Mouse (Mus musculus) MEL (cell line): Measurements from ENCODE around the gene Ppp1r3g. TPM values are rescaled to one million over a fixed set of nuclear protein-coding genes. Genes with fewer than 3 reads are reported as not detected.
A peak's percentile ranks its signal among the peaks of the same experiment; 100 is the strongest.

ENCODE experiments used
- DNase-seq: peaks from one replicate; pipeline ENCODE4 v3.0.0; 2011; ENCODE audit warnings: low read depth, low spot score
- H3K27ac ChIP-seq: 2 replicates; pipeline ENCODE4 v1.5.1; 2012; ENCODE audit warnings: low read depth, mild to moderate bottlenecking, control low read depth, low read length, moderate library complexity; ENCODE audit not compliant: control insufficient read depth
- H3K27me3 ChIP-seq, 2 experiments: fragments of 150-350 bp in 1 of 2; sonication (generic) in 1 of 2; 2 replicates each; pipeline ENCODE4 v1.6.1; 2012; ENCODE audit warnings: low read length in 2 of 2, mild to moderate bottlenecking in 2 of 2, improper control_type of control experiment in 1 of 2, moderate library complexity in 1 of 2; ENCODE audit not compliant: insufficient read depth in 2 of 2, control insufficient read depth in 1 of 2
- H3K36me3 ChIP-seq, 2 experiments: 2 replicates each; pipeline ENCODE4 v1.6.1; 2012 to 2014; ENCODE audit warnings: low read length in 2 of 2, improper control_type of control experiment in 1 of 2, inconsistent platforms in 1 of 2, mild to moderate bottlenecking in 1 of 2; ENCODE audit not compliant: insufficient read depth in 2 of 2, control insufficient read depth in 1 of 2
- H3K4me1 ChIP-seq, 2 experiments: fragments of 150-350 bp in 1 of 2; sonication (generic) in 1 of 2; 2 replicates each; pipeline ENCODE4 v1.6.1; 2012; ENCODE audit warnings: low read length in 2 of 2, improper control_type of control experiment in 1 of 2, mild to moderate bottlenecking in 1 of 2; ENCODE audit not compliant: insufficient read depth in 2 of 2, control insufficient read depth in 1 of 2
- H3K4me3 ChIP-seq, 2 experiments: fragments of 150-350 bp in 1 of 2; sonication (generic) in 1 of 2; 2 replicates each; pipeline ENCODE4 v1.5.1; 2012; ENCODE audit warnings: low read depth in 2 of 2, low read length in 2 of 2, mild to moderate bottlenecking in 2 of 2, moderate library complexity in 2 of 2, control low read depth in 1 of 2, improper control_type of control experiment in 1 of 2; ENCODE audit not compliant: control insufficient read depth in 1 of 2, insufficient read depth in 1 of 2
- H3K79me2 ChIP-seq: 2 replicates; pipeline ENCODE4 v1.6.1; 2012; ENCODE audit warnings: mild to moderate bottlenecking, low read length, moderate library complexity; ENCODE audit not compliant: control insufficient read depth, poor library complexity, insufficient read depth
- H3K9ac ChIP-seq: 2 replicates; pipeline ENCODE4 v1.6.1; 2012; ENCODE audit warnings: low read depth, mild to moderate bottlenecking, control low read depth, low read length, moderate library complexity; ENCODE audit not compliant: control insufficient read depth, poor library complexity, severe bottlenecking
- H3K9me3 ChIP-seq: fragments of 150-350 bp; sonication (generic); replicated peaks from 2 replicates; pipeline ENCODE4 v1.6.1; 2012; ENCODE audit warnings: mild to moderate bottlenecking, low read length, improper control_type of control experiment, moderate library complexity; ENCODE audit not compliant: insufficient read depth
- BHLHE40 ChIP-seq: IDR thresholded peaks from 2 replicates; pipeline ENCODE4 v1.6.1; 2012; ENCODE audit warnings: low read depth, mild to moderate bottlenecking, inconsistent platforms, low read length, improper control_type of control experiment, borderline replicate concordance
- CTCF ChIP-seq, 3 experiments: IDR thresholded peaks in 2 of 3; conservative IDR thresholded peaks in 1 of 3; 2 replicates each; pipeline ENCODE4 v1.5.1; 2011 to 2012; ENCODE audit warnings: low read length in 3 of 3, low read depth in 2 of 3, mild to moderate bottlenecking in 2 of 3, improper control_type of control experiment in 1 of 3, inconsistent platforms in 1 of 3, mixed read lengths in 1 of 3, moderate library complexity in 1 of 3; ENCODE audit not compliant: control insufficient read depth in 1 of 3, insufficient read depth in 1 of 3, poor library complexity in 1 of 3, severe bottlenecking in 1 of 3
- ETS1 ChIP-seq: IDR thresholded peaks from 2 replicates; pipeline ENCODE4 v1.6.1; 2012; ENCODE audit warnings: low read depth, mild to moderate bottlenecking, inconsistent platforms, low read length, improper control_type of control experiment, moderate library complexity
- GATA1 ChIP-seq: IDR thresholded peaks from 2 replicates; pipeline ENCODE4 v1.6.1; 2011; ENCODE audit warnings: low read depth, low read length, improper control_type of control experiment
- MAX ChIP-seq: IDR thresholded peaks from 2 replicates; pipeline ENCODE4 v1.6.1; 2011; ENCODE audit warnings: low read length, improper control_type of control experiment
- MAZ ChIP-seq: IDR thresholded peaks from 2 replicates; pipeline ENCODE4 v1.6.1; 2012; ENCODE audit warnings: low read depth, mild to moderate bottlenecking, inconsistent platforms, low read length, improper control_type of control experiment
- NELFE ChIP-seq: IDR thresholded peaks from 2 replicates; pipeline ENCODE4 v1.6.1; 2011; ENCODE audit warnings: low read depth, low read length, improper control_type of control experiment
- POLR2A ChIP-seq, 2 experiments: IDR thresholded peaks; 2 replicates each; pipeline ENCODE4 v1.6.1; 2011 to 2012; ENCODE audit warnings: low read length in 2 of 2, mild to moderate bottlenecking in 2 of 2, control low read depth in 1 of 2, improper control_type of control experiment in 1 of 2, low read depth in 1 of 2, moderate library complexity in 1 of 2; ENCODE audit not compliant: control insufficient read depth in 1 of 2, insufficient read depth in 1 of 2, poor library complexity in 1 of 2
- RAD21 ChIP-seq: IDR thresholded peaks from 2 replicates; pipeline ENCODE4 v1.6.1; 2011; ENCODE audit warnings: mild to moderate bottlenecking, low read depth, low read length, improper control_type of control experiment
- SIN3A ChIP-seq: IDR thresholded peaks from 2 replicates; pipeline ENCODE4 v1.6.1; 2012; ENCODE audit warnings: low read length, improper control_type of control experiment, inconsistent platforms
- SMC3 ChIP-seq: IDR thresholded peaks from 2 replicates; pipeline ENCODE4 v1.6.1; 2011; ENCODE audit warnings: low read depth, low read length, improper control_type of control experiment
- ZC3H11A ChIP-seq: IDR thresholded peaks from 2 replicates; pipeline ENCODE4 v1.6.1; 2012; ENCODE audit warnings: low read depth, mild to moderate bottlenecking, inconsistent platforms, low read length, improper control_type of control experiment
- ZNF384 ChIP-seq: IDR thresholded peaks from 2 replicates; pipeline ENCODE4 v1.6.1; 2012; ENCODE audit warnings: low read depth, mild to moderate bottlenecking, inconsistent platforms, low read length, improper control_type of control experiment
- polyA plus RNA-seq, 2 experiments: library from polyadenylated mRNA; stranded (reverse) in 1 of 2; unstranded in 1 of 2; fragments of >175 nt in 1 of 2; fragments of >200 nt in 1 of 2; gene quantifications; 2 replicates each; pipeline versions ENCODE4 v1.2.1 to v1.2.4; 2012; ENCODE audit warnings: low replicate concordance in 2 of 2, low read depth in 1 of 2; ENCODE audit not compliant: insufficient read length in 2 of 2, insufficient read depth in 1 of 2, missing spikeins in 1 of 2
- total RNA-seq: library from RNA; depleted of rRNA; stranded (reverse); fragments of 300-350 nt; gene quantifications from 2 replicates; pipeline ENCODE4 v1.2.3, GENCODE M21; 2012; rRNA removed

Ppp1r3g gene
- total and polyA plus RNA-seq, 3 experiments = not detected

GRCm38 (mm10) chr13:36018017-36018416 is 59.4 kb downstream of the Ppp1r3g start:
- Histone ChIP-seq H3K27ac (no peak overlapping the region), H3K9ac (no peak overlapping the region), H3K36me3 (peaks cover 0 to 3% of the 10 kb centered on the region in 2 experiments; a peak in 1 of 4 replicates), H3K27me3 (no peaks in the 10 kb centered on the region), H3K4me1 (no peaks in the 10 kb centered on the region), H3K9me3 (no peaks in the 10 kb centered on the region), H3K79me2 (no peaks in the 10 kb centered on the region), H3K4me3 (no peak overlapping the region)
- DNase-seq = no peak
- TF ChIP-seq BHLHE40 = no peak

GRCm38 (mm10) chr13:36019309-36020274 is 61.0 kb downstream of the Ppp1r3g start:
- TF ChIP-seq ETS1 (no peak), CTCF (IDR thresholded peaks at IDR 0.05 in 2 of 3, conservative IDR thresholded peaks at IDR 0.05 in 1 of 3; ENCODE audit: control insufficient read depth in 1 of 3, insufficient read depth in 1 of 3, low read depth in 2 of 3, low read length in 3 of 3, poor library complexity in 1 of 3, severe bottlenecking in 1 of 3) (peak; percentile 47 to 82 (median 64); a peak in 5 of 6 replicates), GATA1 (no peak), ZNF384 (no peak), NELFE (no peak), MAZ (no peak), SMC3 (peak; percentile 79), SIN3A (no peak), ZC3H11A (peak; percentile 84), RAD21 (peak; percentile 94), MAX (no peak), POLR2A (IDR thresholded peaks at IDR 0.05; ENCODE audit: control insufficient read depth in 1 of 2, insufficient read depth in 1 of 2, low read depth in 1 of 2, low read length in 2 of 2, poor library complexity in 1 of 2) (no peak)
- no peak overlapping the region for H3K4me3 ChIP-seq
- H3K79me2 ChIP-seq = no peaks in the 10 kb centered on the region
- no peaks in the 10 kb centered on the region for H3K9me3 ChIP-seq
- H3K36me3 ChIP-seq = peaks cover 0 to 3% of the 10 kb centered on the region in 2 experiments; a peak in 1 of 4 replicates
- no peak overlapping the region for H3K27ac ChIP-seq
- H3K9ac ChIP-seq = no peak overlapping the region
- H3K27me3 ChIP-seq = no peaks in the 10 kb centered on the region
- peak; percentile 81 for DNase-seq
- H3K4me1 ChIP-seq = no peaks in the 10 kb centered on the region

Other genes starting within 250 kb of the Ppp1r3g start
- 28.3 and 31.6 TPM in 2 replicates for gene Rpp40, start 52.5 kb upstream of the Ppp1r3g start, total RNA-seq
- gene Rpp40, start 52.5 kb upstream of the Ppp1r3g start, polyA plus RNA-seq = 10 to 100 TPM in 1 of 2 experiments, not detected in 1; 22.8 TPM
- 29.4 and 32.6 TPM in 2 replicates for gene Fars2, start 158.6 kb downstream of the Ppp1r3g start, total RNA-seq
- gene Fars2, start 158.6 kb downstream of the Ppp1r3g start, polyA plus RNA-seq = 10 to 100 TPM in 1 of 2 experiments, not detected in 1; 39.2 TPM
- gene Lyrm4, start 158.7 kb downstream of the Ppp1r3g start, total RNA-seq = 19.7 and 22.6 TPM in 2 replicates
- 10 to 100 TPM in 1 of 2 experiments, not detected in 1; 25.4 TPM for gene Lyrm4, start 158.7 kb downstream of the Ppp1r3g start, polyA plus RNA-seq